Mouse (Mus musculus): ENCODE data around the gene Donson. TPM values are rescaled to one million over a fixed set of nuclear protein-coding genes. Genes with fewer than 3 reads are reported as not detected.

The Donson gene
- polyA plus RNA-seq, 1 experiment from 2014 or later, result 33.6 TPM

GRCm38 (mm10) chr16:91632439-91632838 is 56.1 kb downstream of the Donson start:
- Histone ChIP-seq H3K9ac (replicated peaks) (no peak overlapping the region), H3K27ac (replicated peaks) (no peak overlapping the region), H3K4me1 (no peaks in the 10 kb centered on the region), H3K27me3 (no peaks in the 10 kb centered on the region), H3K4me3 (no peak overlapping the region), H3K4me2 (replicated peaks) (no peak overlapping the region), H3K36me3 (peaks cover 91% of the 10 kb centered on the region), H3K9me3 (no peaks in the 10 kb centered on the region)
- no peak for ATAC-seq (ENCODE audit: low FRiP score, low read depth)
- WGBS, result 93% methylated on average over 5 of the region's 5 CpGs

DNA sequence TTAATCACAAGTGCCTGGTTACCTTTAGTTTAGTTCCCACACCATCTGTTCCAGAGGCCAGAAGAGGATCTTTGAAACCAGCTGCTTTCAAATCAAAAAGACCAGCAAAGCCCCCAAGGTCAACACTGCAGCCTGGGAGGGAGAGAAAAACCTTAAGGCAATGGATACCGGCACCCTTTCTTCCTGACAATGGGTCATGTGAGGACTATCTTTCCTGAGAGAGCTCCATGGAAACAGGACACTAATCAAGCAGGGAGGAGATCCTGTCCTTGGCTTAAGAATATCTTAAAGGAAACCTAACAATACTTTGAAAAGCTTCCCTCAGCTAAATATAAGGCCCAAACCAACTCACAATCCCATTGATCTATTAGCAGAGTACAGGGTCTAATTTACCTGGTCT is 58.0 kb downstream of the Donson start:
- Histone ChIP-seq H3K4me3 (no peak overlapping the region), H3K4me2 (replicated peaks) (no peak overlapping the region), H3K36me3 (peaks cover 91% of the 10 kb centered on the region), H3K4me1 (no peaks in the 10 kb centered on the region), H3K9me3 (no peaks in the 10 kb centered on the region), H3K27ac (replicated peaks) (no peak overlapping the region), H3K27me3 (no peaks in the 10 kb centered on the region), H3K9ac (replicated peaks) (no peak overlapping the region)
- 76% methylated on average over 1 of the region's 1 CpGs for WGBS
- ATAC-seq (ENCODE audit: low FRiP score, low read depth), result no peak

GRCm38 (mm10) chr16:91629749-91630148 is 58.8 kb downstream of the Donson start:
- Histone ChIP-seq H3K4me3 (no peak overlapping the region), H3K9ac (replicated peaks) (no peak overlapping the region), H3K4me1 (no peaks in the 10 kb centered on the region), H3K36me3 (peaks cover 91% of the 10 kb centered on the region), H3K9me3 (no peaks in the 10 kb centered on the region), H3K4me2 (replicated peaks) (no peak overlapping the region), H3K27me3 (no peaks in the 10 kb centered on the region), H3K27ac (replicated peaks) (no peak overlapping the region)
- WGBS, result 98% methylated on average over 4 of the region's 4 CpGs
- ATAC-seq (ENCODE audit: low FRiP score, low read depth), result no peak

DNA sequence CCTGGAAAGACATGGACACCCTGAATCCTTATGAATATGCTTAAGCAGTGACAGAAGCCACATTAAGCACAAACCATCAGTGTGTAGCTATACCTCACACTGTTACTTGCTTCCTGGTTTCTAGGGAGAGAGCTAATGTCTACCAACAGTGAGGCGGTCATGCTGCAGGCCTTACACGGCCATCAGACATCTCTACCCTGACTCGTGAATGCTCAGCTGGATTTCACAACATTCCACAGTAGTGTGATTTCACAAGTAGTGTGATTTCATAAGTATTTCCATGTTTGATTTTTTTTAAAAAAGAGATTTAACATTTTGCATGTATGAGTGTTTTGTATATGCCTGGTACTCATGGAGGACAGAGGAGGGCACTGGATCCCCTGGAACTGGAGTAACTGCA is 59.9 kb downstream of the Donson start:
- H3K4me2 ChIP-seq (replicated peaks), result no peak overlapping the region
- peaks cover 95% of the 10 kb centered on the region for H3K36me3 ChIP-seq
- no peaks in the 10 kb centered on the region for H3K27me3 ChIP-seq
- 87% methylated on average over 3 of the region's 3 CpGs for WGBS
- no peak overlapping the region for H3K4me3 ChIP-seq
- H3K9ac ChIP-seq (replicated peaks), result no peak overlapping the region
- ATAC-seq (ENCODE audit: low FRiP score, low read depth), result no peak
- no peak overlapping the region for H3K27ac ChIP-seq (replicated peaks)
- H3K9me3 ChIP-seq, result no peaks in the 10 kb centered on the region
- H3K4me1 ChIP-seq, result no peaks in the 10 kb centered on the region

DNA sequence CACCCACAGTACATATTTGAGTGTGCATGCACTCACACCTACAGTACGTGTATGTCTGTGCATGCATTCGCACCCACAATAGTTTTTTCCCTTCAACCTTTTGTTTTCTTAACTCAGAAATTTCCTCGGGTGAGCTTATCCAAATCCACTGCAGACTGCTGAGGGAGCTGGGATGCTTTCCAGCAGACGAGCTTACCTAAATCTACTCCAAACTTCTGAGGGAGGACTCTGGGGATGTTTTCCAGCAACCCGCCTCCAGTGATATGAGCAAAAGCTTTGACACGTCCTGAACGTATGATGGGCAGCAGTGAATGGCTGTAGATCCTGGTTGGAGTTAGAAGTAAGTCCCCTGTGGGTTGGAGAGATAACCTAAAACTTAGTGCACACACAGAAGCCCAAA is 60.7 kb downstream of the Donson start:
- Histone ChIP-seq H3K4me3 (no peak overlapping the region), H3K27ac (replicated peaks) (no peak overlapping the region), H3K9me3 (no peaks in the 10 kb centered on the region), H3K4me2 (replicated peaks) (no peak overlapping the region), H3K36me3 (peaks cover 96% of the 10 kb centered on the region), H3K9ac (replicated peaks) (no peak overlapping the region), H3K27me3 (no peaks in the 10 kb centered on the region), H3K4me1 (no peaks in the 10 kb centered on the region)
- no peak for ATAC-seq (ENCODE audit: low FRiP score, low read depth)
- 90% methylated on average over 7 of the region's 7 CpGs for WGBS

Other genes starting within 250 kb of the Donson start
- gene Ifnar1, start 203.5 kb downstream of the Donson start, polyA plus RNA-seq (2016; fragmentation: Nextera tagmentation; extraction: Ambion mirVana), result 56.5 and 60.0 TPM in 2 replicates
- 41.0 and 43.4 TPM in 2 replicates for gene Ifngr2, start 141.7 kb downstream of the Donson start, polyA plus RNA-seq (2016; fragmentation: Nextera tagmentation; extraction: Ambion mirVana)
- 42.6 and 43.6 TPM in 2 replicates for gene Tmem50b, start 91.0 kb downstream of the Donson start, polyA plus RNA-seq (2016; fragmentation: Nextera tagmentation; extraction: Ambion mirVana)
- gene Dnajc28, start 69.7 kb downstream of the Donson start, polyA plus RNA-seq (2016; fragmentation: Nextera tagmentation; extraction: Ambion mirVana), result 6.8 and 7.8 TPM in 2 replicates
- 100 and 102 TPM in 2 replicates for gene Gart, start 41.8 kb downstream of the Donson start, polyA plus RNA-seq (2016; fragmentation: Nextera tagmentation; extraction: Ambion mirVana)
- gene Son, start 41.3 kb downstream of the Donson start, polyA plus RNA-seq (2016; fragmentation: Nextera tagmentation; extraction: Ambion mirVana), result 163 and 170 TPM in 2 replicates
- 81.7 and 85.1 TPM in 2 replicates for gene Cryzl1, start 40.2 kb upstream of the Donson start, polyA plus RNA-seq (2016; fragmentation: Nextera tagmentation; extraction: Ambion mirVana)
- 75.4 and 75.7 TPM in 2 replicates for gene Itsn1, start 40.5 kb upstream of the Donson start, polyA plus RNA-seq (2016; fragmentation: Nextera tagmentation; extraction: Ambion mirVana)

Measured in midbrain, embryonic 12.5 days (tissue).